ENCODE assay signal across 47 mouse cellular contexts in the genomic region with DNA sequence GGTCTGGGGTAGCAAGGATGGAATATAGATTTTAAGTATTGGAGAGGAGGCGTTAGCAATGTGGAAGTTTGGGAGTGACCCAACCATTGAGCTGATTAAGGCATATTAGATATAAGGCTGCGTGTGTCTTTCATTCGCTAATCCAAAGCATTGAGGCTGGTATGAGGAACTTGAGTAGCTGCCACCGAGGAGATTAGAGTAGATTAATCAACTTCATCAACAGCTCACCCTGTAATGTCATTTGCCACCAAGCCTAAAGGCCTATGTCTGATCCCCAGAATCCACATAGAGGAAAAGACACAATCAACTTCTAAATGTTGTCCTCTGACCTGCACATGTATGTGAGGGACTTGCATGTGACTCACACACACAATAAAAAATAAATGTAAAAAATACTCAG. TPM values are rescaled to one million over a fixed set of nuclear protein-coding genes. Genes with fewer than 3 reads are reported as not detected.
"Had no signal": no experiment of that assay in that cellular context is flagged by ENCODE, and none has a peak within 500 bp of the region (broad histone marks: within the 10 kb centered on the region; RNA-seq: fewer than 3 reads in every experiment).

No protein-coding gene starts in this region.

- H3K36me3 ChIP-seq: limb, embryonic 10.5 days; limb, embryonic 12.5 days; limb, embryonic 13.5 days; limb, embryonic 15.5 days; liver, embryonic 12.5 days; liver, embryonic 13.5 days; liver, embryonic 15.5 days; lung, embryonic 15.5 days; midbrain, embryonic 10.5 days; midbrain, embryonic 12.5 days; midbrain, embryonic 13.5 days; midbrain, embryonic 15.5 days had no signal

- H3K4me1 ChIP-seq: limb, embryonic 10.5 days; limb, embryonic 12.5 days; limb, embryonic 13.5 days; limb, embryonic 15.5 days; liver, embryonic 12.5 days; liver, embryonic 13.5 days; liver, embryonic 15.5 days; lung, embryonic 15.5 days; midbrain, embryonic 10.5 days; midbrain, embryonic 12.5 days; midbrain, embryonic 13.5 days; midbrain, embryonic 15.5 days had no signal

- H3K9me3 ChIP-seq: limb, embryonic 10.5 days; limb, embryonic 12.5 days; limb, embryonic 13.5 days; limb, embryonic 15.5 days; liver, embryonic 12.5 days; liver, embryonic 13.5 days; liver, embryonic 15.5 days; lung, embryonic 15.5 days; midbrain, embryonic 10.5 days; midbrain, embryonic 12.5 days; midbrain, embryonic 13.5 days; midbrain, embryonic 15.5 days had no signal

- DNase-seq: left cerebral cortex, postnatal 4 days; liver; liver, embryonic 13.5 days; liver, postnatal 0 days; lung, adult 18-20 months; lung, adult 2 months; lung, embryonic 14.5 days; lung, postnatal 10 days; lung, postnatal 14 days; lung, postnatal 36 days; lung, postnatal 4 days; midbrain, embryonic 14.5 days had no signal

- H3K27me3 ChIP-seq: limb, embryonic 12.5 days; limb, embryonic 13.5 days; limb, embryonic 15.5 days; liver, embryonic 12.5 days; liver, embryonic 13.5 days; liver, embryonic 15.5 days; lung, embryonic 15.5 days; midbrain, embryonic 12.5 days; midbrain, embryonic 13.5 days; midbrain, embryonic 15.5 days had no signal

- ATAC-seq: liver, embryonic 12.5 days; liver, postnatal 0 days; lung, postnatal 0 days; midbrain, embryonic 13.5 days; midbrain, embryonic 15.5 days; midbrain, embryonic 16.5 days had no signal

- H3K4me2 ChIP-seq: limb, embryonic 12.5 days; limb, embryonic 13.5 days; limb, embryonic 15.5 days; liver, embryonic 11.5 days; liver, embryonic 12.5 days; liver, embryonic 13.5 days; liver, embryonic 15.5 days; lung, embryonic 14.5 days; lung, embryonic 15.5 days; midbrain, embryonic 11.5 days; midbrain, embryonic 12.5 days; midbrain, embryonic 13.5 days; midbrain, embryonic 15.5 days had no signal

- H3K27ac ChIP-seq: left cerebral cortex, adult 2 months; limb, embryonic 10.5 days; limb, embryonic 12.5 days; limb, embryonic 13.5 days; limb, embryonic 15.5 days; liver, embryonic 12.5 days; liver, embryonic 13.5 days; liver, embryonic 14.5 days; liver, embryonic 15.5 days; lung, embryonic 15.5 days; macrophage; midbrain, embryonic 10.5 days; midbrain, embryonic 12.5 days; midbrain, embryonic 13.5 days; midbrain, embryonic 15.5 days had no signal

- H3K4me3 ChIP-seq: left cerebral cortex, adult 2 months; limb, embryonic 10.5 days; limb, embryonic 12.5 days; limb, embryonic 13.5 days; limb, embryonic 15.5 days; liver, embryonic 12.5 days; liver, embryonic 13.5 days; liver, embryonic 15.5 days; lung, embryonic 15.5 days; megakaryocyte, embryonic 14.5 days; midbrain, embryonic 10.5 days; midbrain, embryonic 12.5 days; midbrain, embryonic 13.5 days; midbrain, embryonic 15.5 days; myocyte had no signal

- H3K9ac ChIP-seq: limb, embryonic 12.5 days; limb, embryonic 13.5 days; limb, embryonic 15.5 days; liver, embryonic 12.5 days; liver, embryonic 13.5 days; liver, embryonic 14.5 days; liver, embryonic 15.5 days; liver, postnatal 0 days; lung, embryonic 14.5 days; lung, embryonic 15.5 days; midbrain, embryonic 12.5 days; midbrain, embryonic 13.5 days; midbrain, embryonic 15.5 days had no signal

RNA-seq across cellular contexts. Expression of gene Bex6, which starts 42.2 kb away (rescaled TPM):
- total RNA-seq: left cerebral cortex, adult 18-20 months; left cerebral cortex, adult 2 months; left cerebral cortex, adult 8-10 months; left cerebral cortex, postnatal 10 days; left cerebral cortex, postnatal 14 days; left cerebral cortex, postnatal 25 days; left cerebral cortex, postnatal 36 days; left cerebral cortex, postnatal 4 days; liver, adult 2 months; midbrain, postnatal 0 days had no signal
- polyA plus RNA-seq: limb, embryonic 12.5 days; limb, embryonic 13.5 days; liver, adult 2 months; lung, adult 2 months; lung, embryonic 14.5 days; midbrain, embryonic 10.5 days; midbrain, embryonic 11.5 days; midbrain, embryonic 12.5 days; midbrain, embryonic 13.5 days; midbrain, embryonic 14.5 days; midbrain, embryonic 15.5 days; midbrain, embryonic 16.5 days; midbrain, postnatal 0 days; myocyte had no signal

RNA-seq across cellular contexts. Expression of gene Smco1, which starts 49.5 kb away (rescaled TPM):
- total RNA-seq: left cerebral cortex, postnatal 10 days; left cerebral cortex, postnatal 14 days; left cerebral cortex, postnatal 36 days; left cerebral cortex, postnatal 4 days; liver, adult 2 months; megakaryocyte progenitor cell, adult 5-6 weeks; megakaryocyte, adult 5-6 weeks; megakaryocyte-erythroid progenitor cell, adult 5-6 weeks; midbrain, postnatal 0 days; monocyte, adult 5-6 weeks had no signal
- polyA plus RNA-seq: limb, embryonic 10.5 days; limb, embryonic 11.5 days; limb, embryonic 12.5 days; limb, embryonic 13.5 days; limb, embryonic 14.5 days; limb, embryonic 15.5 days; liver, adult 2 months; liver, embryonic 11.5 days; liver, embryonic 12.5 days; liver, embryonic 13.5 days; liver, embryonic 14.5 days; liver, embryonic 15.5 days; liver, embryonic 16.5 days; liver, postnatal 0 days; lung, embryonic 14.5 days; lung, embryonic 15.5 days; lung, postnatal 0 days; macrophage; midbrain, embryonic 11.5 days; midbrain, embryonic 12.5 days; midbrain, embryonic 14.5 days; midbrain, embryonic 15.5 days; midbrain, embryonic 16.5 days; myocyte had no signal
